Mouse (Mus musculus): Measurements from ENCODE around the gene Rbl1.

The Rbl1 gene

GRCm38 (mm10) chr2:157132686-157133540 is 71.4 kb downstream of the Rbl1 start:
- no peak for DNase-seq

GRCm38 (mm10) chr2:157132086-157132485 is 72.2 kb downstream of the Rbl1 start:
- DNase-seq = no peak

- no peak for DNase-seq
Measured at GRCm38 (mm10) chr2:157130813-157131514, 73.4 kb downstream of the Rbl1 start.

DNA sequence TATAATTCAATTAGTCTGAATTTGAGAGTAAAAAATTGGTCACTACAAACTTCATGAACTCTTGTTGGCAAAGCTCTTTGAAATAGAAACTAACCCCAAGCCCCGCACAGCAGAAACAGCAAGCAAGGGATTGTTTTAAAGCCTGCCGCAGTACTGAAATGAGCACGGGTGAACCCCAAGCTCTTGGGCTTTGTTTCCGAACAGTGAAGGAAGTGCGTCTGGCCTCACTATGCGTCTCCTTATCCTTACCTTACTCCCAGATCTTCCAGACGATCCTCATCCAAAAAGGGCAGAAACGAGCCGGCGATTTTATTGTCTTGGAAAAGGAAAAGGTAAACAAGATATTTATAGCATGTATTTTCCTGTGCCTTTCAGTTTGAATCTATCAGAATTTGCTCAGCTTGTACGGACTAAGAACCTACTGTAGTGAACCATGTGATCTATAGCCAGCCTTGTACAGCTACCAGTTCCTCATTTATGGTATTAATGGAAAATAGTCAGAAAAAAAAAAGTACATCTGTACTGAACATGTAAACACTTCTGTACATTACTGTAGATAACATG is 74.7 kb downstream of the Rbl1 start:
- no peak for DNase-seq

- DNase-seq = no peak
Measured at GRCm38 (mm10) chr2:157129096-157129495, 75.2 kb downstream of the Rbl1 start.

GRCm38 (mm10) chr2:157128072-157128471 is 76.3 kb downstream of the Rbl1 start:
- DNase-seq = no peak

DNA sequence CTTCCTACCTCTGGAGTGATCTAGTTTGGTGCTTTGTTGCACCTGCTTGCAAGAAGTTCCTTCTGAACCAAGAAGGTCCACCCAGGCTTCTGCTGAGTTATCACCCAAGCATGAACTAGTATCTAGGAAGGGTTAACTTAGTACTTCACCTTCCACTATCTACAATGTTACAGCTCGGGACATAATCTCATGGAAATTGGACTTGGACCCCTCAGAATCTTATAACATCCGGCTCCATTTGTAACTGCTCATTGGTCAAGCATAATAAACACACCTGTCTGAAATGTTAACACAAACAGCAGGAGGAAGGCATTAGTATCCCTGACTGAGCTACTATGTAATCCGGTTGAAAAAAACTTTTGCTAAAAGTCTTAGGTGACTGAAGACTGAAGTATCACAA is 77.0 kb downstream of the Rbl1 start:
- no peak for DNase-seq

DNA sequence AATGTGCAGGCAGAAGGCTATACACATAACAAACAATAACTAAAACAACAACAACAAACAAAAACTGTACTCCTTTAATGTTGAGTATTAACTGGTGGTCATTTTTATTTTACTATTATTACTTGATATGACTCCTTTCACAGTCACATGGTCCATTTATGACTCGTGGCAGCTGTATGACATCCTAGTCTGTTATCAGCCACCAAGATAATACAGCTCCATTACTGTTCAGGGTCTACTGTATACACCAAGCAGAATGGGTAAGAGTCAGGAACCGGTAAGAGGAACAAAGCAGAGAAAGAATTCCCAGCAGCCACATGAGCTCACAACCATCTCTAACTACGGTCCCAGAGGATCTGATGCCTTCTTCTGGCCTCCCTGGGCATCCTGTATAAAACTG is 79.1 kb downstream of the Rbl1 start:
- no peak for DNase-seq

- no peak for DNase-seq
Measured at GRCm38 (mm10) chr2:157121766-157122165, 82.6 kb downstream of the Rbl1 start.

DNA sequence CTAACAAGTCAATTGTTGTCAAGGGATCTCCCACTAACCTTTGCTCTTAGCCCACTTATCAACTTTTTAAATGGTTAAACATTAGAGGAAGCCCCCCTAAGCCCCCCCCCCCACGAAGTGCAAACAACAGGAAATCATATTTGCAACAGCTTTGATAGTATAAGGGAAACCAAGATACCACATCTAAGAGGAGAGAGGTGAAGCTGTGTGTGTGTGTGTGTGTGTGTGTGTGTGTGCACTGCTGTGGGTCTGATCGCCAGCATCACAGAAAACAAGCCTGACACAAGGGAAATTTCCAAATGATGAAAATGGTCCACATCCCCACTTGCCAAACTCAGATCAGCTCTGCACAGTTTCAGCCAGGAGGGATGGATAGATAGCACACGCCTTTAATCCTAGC is 85.3 kb downstream of the Rbl1 start:
- no peak for DNase-seq

DNA sequence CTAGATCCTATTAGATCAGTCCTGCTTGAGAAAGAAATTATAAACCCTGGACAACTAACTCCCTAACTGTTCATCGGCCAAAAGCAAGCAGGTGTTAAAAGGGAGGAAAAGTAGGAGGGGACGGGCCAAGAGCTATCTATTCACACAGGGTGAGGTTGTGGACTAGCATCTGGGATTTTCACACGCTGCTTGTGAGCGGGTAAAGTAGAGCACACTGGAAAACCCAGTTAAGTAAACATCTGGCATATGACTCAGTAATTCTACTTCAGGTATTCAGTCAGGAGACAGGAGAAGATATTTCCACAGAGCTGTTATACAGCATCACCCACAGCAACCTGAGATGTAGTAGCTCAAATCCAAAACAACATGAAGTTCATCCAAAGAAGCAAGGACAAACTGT is 85.8 kb downstream of the Rbl1 start:
- no peak for DNase-seq

DNA sequence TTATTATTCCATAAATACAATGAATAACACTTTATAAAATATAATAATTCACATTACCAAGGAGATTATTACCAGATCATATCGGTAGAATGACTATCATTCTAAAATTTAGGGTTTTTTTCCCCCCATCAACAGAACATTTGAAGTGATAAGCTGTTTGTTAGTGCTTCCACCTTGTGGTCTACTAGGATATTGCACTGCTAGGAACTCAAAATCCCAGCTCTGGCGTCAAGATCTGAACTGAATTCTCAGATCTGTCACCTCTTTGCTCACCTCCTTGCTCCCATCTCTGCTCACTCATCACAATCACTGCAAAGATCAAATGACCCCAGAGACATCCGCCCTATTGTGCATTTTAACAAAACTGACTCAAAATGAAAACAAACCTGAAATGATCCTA is 87.4 kb downstream of the Rbl1 start:
- DNase-seq = no peak

DNA sequence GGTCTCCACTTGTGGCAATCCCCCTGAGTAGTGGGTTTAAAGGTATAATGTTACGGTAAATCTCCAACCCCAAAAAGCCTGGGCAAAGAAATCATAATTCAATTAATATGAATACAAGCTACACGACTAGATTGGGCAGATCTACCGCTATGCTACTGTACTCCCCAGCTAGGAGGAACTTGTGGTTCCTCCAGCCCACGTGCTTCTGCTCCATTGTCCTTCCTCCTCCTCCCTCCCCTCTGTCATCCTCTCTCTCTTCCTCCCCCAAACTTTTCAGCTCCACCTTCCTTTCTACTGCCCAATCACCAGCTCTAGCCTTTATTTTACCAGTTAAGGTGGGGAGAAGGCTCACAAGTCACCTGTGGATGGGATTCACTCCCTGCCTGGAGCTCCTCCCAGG is 96.1 kb downstream of the Rbl1 start:
- no peak for DNase-seq

DNA sequence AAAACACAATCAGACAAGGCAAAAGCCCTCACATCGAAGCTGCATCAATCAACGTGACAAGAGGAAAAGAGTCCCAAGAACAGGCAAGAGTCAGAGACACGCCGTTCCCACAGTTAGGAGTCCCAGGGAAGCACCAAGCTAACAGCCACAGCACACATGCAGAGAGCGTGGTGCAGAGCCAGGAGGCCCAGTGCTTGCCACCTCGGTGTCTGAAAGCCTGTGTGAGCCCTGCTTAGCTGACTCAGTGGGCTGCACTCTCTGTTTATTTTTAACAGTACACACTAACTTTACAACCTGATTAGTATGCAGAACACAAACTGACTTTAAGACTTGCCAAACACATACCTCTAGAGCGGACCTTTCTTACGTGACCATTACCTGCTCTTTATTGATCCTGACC is 99.9 kb downstream of the Rbl1 start:
- DNase-seq = no peak

- no peak for DNase-seq
Measured at GRCm38 (mm10) chr2:157102256-157102655, 102.1 kb downstream of the Rbl1 start.

GRCm38 (mm10) chr2:157101650-157102049 is 102.7 kb downstream of the Rbl1 start:
- DNase-seq = no peak

GRCm38 (mm10) chr2:157100319-157100605 is 104.1 kb downstream of the Rbl1 start:
- DNase-seq = no peak

- DNase-seq = no peak
Measured at GRCm38 (mm10) chr2:157099532-157100318, 104.6 kb downstream of the Rbl1 start.

All from cerebellum, adult 18-20 months (tissue).